Mouse (Mus musculus): ENCODE measurements around the gene Ccnyl1. TPM values are rescaled to one million over a fixed set of nuclear protein-coding genes. Genes with fewer than 3 reads are reported as not detected.

Gene Ccnyl1
- 16.3 and 32.7 TPM in 2 replicates for polyA plus RNA-seq (2012; rRNA removed; ENCODE audit: low replicate concordance)

DNA sequence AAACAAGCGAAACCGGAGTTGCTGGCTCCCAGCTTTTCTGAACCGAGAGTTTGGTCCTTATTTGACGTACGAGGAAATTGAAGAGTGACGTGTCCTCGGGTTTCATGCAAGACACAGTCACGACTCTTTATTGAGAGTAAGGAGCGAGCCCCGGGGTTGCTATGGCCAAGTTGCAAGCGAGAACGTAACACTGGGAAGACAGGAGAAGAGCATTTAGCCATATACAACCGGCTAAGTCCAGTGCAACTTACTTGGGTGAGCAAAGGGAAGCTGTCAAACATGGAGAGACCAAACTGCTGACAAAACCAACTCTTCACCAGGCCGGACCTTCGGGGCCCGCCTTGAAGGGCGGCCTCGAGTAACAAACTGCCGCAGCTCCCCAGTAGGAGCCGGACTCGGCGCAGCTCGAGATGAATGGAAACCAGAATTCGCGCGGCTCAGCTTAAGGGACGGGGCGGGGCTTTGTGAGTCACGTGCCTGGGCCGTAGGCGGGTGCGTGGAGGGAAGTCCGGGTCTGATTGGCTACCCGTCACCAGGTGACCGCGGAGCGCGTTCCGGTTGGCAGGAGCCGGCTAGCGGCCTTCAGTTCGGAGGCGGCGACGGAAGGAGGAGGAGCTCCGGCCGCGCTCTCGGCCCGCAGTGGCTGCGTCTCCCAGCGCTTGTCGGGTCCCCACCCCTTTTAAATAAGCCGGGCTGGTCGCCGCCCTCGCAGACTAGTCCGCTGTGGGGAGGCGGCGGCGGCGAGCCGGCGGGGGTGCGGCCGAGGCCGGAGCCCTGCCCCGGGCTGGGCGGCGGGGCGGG lies at the start of gene Ccnyl1:
Gene Ccnyl1 (plus strand): TSS at position 243 of the 801 bp plus-strand sequence.

DNA sequence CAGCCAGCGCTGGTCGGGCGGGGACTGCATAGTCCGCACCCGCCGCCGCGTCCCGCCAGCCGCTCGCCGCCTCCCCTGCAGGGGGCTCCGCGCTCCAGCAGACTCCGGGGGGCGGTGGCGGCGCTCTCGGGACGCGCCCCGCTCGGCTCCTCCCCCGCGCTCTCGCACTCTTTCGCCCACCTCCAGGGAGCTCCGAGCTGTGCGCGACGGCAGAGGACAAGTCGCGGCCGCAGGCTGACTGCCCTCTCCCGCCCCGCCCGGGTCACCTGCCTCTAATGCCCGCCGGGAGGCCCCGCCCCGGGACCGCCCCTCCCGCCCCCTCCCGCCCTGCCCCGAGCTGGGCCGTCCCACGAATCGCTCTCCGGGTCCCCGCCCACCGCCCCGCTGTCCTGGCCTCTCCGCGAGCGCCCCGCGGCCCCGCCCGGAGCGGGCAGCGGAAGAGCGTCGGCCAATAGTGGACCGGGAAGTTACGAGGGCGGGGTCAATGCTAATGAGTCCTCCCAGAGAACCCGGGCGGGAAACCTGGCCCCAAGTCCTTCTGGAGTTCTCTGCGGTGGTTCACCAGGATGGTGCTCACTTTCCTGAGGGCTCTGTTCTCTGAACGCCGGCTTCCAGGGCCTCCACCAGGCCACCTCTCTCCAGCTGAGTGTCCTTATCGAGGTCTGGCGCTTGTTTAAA lies 47.4 kb downstream of the Ccnyl1 start, which contains the start of gene Fzd5:
Gene Fzd5 (minus strand): TSS at position 250 of the 678 bp plus-strand sequence.

Other genes with a start within 250 kb of the Ccnyl1 start
- gene Creb1, start 157.8 kb upstream of the Ccnyl1 start, polyA plus RNA-seq (2012; rRNA removed; ENCODE audit: low replicate concordance): 13.4 and 21.3 TPM in 2 replicates
- gene Mettl21a, start 73.2 kb upstream of the Ccnyl1 start, polyA plus RNA-seq (2012; rRNA removed; ENCODE audit: low replicate concordance): 15.7 and 18.3 TPM in 2 replicates
- gene Fzd5, start 47.3 kb downstream of the Ccnyl1 start, polyA plus RNA-seq (2012; rRNA removed; ENCODE audit: low replicate concordance): 4.6 and 8.6 TPM in 2 replicates

Data from subcutaneous adipose tissue, adult 2 months (tissue).